Mouse (Mus musculus) adrenal gland, postnatal 36 days (tissue): ENCODE measurements at regions not wholly inside any gene's neighbourhood (a gene's known extent, or its start where the extent isn't known, plus 50 kb on each side); places are given as distances from the start of the nearest gene placed in this dataset.

Source experiments
- DNase-seq, 2 experiments: peaks; one replicate each; pipeline ENCODE4 v3.0.0; 2021; ENCODE audit warnings: mixed read lengths in 1 of 2

DNA sequence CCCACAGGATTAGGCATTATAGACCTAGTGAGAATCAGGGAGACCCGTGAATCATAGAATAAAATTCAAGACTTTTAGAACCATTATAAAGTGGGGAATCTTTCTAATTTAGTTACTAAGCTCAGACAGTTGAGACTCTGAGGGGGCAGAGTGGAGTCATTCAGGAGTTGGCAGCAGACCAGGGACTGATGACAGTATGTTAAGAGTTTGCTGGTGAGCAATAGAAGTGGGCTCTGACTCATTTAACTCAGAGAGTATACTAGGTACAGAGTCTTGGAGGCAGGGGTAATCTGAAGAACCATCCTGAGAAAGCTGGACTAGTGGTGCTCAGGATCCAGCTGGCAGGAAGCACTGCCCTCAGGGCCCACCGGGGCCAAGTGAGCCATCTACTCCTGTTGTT is 184.9 kb upstream of the Npy start:
- peak; percentile 70 to 78 for DNase-seq

- no peak for DNase-seq
Measured at GRCm38 (mm10) chr6:49641256-49641655, 181.3 kb upstream of the Npy start.

GRCm38 (mm10) chr6:49654541-49655130 is 167.9 kb upstream of the Npy start:
- DNase-seq = peak; percentile 11 to 39

DNA sequence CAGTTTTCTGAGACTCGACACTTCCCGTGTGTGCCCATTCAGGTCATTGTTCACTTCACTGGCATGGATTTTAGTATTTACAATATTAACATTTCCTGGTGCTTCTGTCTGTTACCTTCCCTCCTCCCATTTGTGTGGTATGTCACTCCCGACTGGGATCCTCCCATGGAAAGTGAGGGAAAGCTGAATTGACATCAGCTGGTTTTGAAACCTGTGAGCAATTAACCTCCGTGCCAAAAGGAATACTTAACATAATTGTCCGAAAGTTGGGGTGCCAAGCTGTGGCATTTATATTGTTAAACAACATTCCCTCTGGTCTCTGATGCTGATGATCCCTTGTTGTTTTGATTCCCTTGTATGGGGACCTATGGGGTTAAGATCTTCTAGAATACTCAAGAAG is 167.3 kb upstream of the Npy start:
- DNase-seq = no peak

DNA sequence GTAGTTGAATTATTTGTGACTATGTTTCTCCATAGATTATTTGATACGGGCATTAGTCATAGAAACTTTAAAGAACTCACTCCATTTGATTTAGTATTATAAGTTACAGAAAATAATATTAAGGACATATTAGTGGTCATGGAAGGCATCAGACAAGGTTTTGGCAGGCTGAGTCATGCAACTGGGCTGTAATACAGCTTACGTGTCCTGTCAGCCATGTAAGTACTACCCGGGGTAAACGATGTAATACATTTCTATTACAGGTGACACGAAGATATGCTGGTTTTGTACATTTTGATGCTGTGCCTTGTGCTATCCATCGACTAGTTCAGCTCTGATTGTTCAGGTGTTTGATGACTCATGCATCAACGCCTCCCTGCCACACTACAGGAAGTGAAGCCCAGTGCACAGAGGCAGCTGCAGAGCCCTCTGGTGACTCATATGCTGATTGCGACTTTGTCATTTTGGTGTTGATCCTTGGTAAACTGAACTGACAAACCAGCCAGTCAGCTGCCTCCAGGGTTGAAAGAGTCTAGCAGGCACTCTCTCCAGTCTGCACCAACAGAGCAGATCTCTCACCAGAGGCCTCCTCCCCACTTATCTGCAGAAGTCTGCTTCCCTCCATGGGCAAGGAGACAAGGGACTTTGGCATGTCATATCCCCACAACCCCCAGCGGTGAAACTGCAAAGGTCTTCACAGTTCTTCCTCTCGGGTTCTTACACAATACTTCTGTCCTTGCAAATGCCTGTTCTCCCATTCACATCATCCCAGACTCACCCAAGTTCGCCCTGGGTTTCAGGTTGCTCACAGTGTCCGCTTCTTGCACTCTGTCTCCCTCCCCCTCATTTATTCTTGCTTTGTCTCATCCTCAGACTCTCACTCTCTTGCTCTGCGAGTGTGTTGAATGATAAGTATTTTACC is 165.9 kb upstream of the Npy start:
- peak; percentile 28 to 53 for DNase-seq

DNA sequence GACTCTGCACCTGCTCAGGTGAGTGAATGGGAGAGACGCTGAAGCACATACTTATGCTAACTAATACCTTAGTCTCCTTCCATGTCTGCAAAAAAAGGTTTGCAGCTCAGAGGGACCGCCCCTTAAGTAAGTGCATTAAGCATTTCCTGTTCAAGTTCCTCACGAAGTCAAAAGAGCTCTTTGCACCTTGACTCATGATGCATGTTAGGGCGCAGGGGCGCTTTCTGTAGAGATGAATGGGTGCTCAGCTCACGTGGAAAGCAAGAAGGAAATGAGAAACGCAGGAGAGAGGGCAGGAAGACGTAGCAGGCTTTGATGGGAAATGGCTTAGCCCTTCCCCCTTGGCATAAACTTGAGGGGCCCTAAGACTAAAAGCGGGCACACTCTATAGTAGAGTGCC is 164.5 kb upstream of the Npy start:
- no peak for DNase-seq

- DNase-seq = peak; percentile 19 to 47
Measured at GRCm38 (mm10) chr6:49670991-49671390, 151.5 kb upstream of the Npy start.

- DNase-seq = no peak
Measured at GRCm38 (mm10) chr6:49671912-49672311, 150.6 kb upstream of the Npy start.

DNA sequence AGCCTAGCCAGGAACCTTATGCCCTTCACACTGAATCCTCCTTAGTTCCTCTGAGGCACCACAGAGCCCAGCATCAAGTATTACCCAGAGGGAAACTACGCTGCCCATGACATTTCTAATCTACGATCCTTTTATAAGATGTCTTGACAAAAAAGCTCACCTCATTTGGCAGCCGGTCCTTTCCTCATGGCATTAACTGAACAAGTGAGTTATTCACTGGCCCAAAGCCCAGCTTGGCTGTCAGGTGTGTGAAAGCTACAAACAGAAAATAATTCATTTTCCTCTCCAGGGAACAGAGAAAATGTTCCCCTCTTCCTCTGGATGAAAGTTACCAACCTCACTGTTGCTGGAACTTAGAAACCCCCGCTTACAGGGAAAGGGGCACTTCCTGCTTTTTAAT is 135.7 kb upstream of the Npy start:
- no peak for DNase-seq

GRCm38 (mm10) chr6:49692032-49692539 is 130.4 kb upstream of the Npy start:
- DNase-seq = no peak

DNA sequence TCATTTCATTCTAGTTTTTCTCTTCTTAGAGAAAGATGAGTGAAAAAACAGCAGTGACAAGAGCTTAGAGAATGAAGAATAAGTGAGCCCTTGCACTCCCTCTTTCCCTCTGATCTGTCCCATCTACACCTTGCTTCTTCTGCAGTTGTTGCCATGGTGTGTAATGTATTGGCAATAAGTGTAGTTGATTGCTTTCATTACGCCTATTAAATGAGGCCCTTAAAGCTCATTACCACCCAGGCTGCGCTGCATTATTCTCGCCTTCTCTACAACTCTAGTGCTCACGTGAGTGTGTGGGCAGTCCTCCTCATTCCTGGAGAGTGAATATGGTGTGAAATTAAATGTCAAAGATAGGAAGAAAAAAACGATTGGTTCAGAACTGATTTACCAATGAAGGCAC is 127.7 kb upstream of the Npy start:
- DNase-seq = no peak

DNA sequence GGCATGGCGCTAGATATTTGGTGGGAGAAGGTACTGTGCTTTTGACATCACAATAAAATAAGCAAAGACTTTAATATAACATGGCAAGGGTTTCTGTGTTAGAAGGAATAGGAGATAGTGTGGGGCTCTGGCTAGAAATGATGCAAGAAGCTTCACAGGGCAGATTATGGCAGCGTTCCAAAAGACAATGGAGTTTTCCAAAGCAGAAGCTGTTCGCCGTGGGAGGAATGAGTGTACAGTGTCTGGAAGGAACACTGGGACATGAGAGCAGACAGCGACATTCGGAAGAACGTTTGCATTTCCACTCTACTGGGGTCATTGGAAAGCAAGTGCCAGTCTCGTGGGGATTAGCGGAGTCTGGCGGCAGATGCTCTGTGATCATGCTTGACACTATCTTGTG is 125.5 kb upstream of the Npy start:
- no peak for DNase-seq

- DNase-seq = no peak
Measured at GRCm38 (mm10) chr6:49701453-49701852, 121.1 kb upstream of the Npy start.

GRCm38 (mm10) chr6:49712980-49713379 is 109.5 kb upstream of the Npy start:
- no peak for DNase-seq

DNA sequence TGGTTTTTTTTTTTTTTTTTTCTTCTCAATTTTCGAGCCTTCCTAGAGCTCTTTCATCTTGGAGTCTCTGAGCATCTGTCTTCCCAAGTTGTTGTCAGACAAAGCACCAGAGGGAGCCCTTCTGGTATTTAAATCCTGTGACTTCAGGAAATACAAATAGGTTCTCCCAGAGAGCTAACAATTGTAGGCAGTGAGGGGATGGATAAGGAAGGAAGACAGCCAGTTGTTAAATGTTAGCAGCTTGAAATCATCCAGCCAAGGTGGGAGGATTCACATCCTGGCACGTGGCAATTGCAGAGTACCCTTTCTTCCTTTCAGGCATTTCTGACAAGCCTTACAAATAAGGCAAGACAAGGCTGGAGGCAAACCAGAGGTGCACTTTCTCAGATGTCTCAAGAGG is 106.0 kb upstream of the Npy start:
- DNase-seq = peak in 1 of 2 experiments; percentile 2

GRCm38 (mm10) chr6:49716945-49717344 is 105.6 kb upstream of the Npy start:
- no peak for DNase-seq

DNA sequence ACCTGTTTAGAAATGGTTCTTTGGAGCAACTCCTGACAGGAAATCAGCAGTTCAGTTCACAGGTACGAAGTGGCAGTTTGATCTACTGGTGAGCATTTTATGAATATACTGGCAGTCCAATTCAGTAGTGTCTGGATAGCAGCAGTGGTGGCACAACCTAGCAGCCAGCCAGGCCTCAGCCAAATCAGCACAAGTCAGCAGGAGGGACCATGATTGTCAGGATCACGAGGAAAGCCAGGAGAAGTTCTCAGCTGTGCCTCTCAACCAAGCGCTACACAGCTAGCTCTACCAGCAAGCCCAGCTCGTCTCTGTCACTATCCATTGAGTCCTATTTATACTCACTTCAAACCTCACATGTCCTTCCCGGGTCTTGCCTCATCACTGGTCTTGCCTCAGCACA is 89.3 kb upstream of the Npy start:
- peak in 1 of 2 experiments; percentile 38 for DNase-seq

GRCm38 (mm10) chr6:49743157-49743556 is 79.4 kb upstream of the Npy start:
- DNase-seq = no peak

GRCm38 (mm10) chr6:49745301-49745700 is 77.2 kb upstream of the Npy start:
- no peak for DNase-seq

GRCm38 (mm10) chr6:49750544-49750943 is 72.0 kb upstream of the Npy start:
- DNase-seq = no peak

DNA sequence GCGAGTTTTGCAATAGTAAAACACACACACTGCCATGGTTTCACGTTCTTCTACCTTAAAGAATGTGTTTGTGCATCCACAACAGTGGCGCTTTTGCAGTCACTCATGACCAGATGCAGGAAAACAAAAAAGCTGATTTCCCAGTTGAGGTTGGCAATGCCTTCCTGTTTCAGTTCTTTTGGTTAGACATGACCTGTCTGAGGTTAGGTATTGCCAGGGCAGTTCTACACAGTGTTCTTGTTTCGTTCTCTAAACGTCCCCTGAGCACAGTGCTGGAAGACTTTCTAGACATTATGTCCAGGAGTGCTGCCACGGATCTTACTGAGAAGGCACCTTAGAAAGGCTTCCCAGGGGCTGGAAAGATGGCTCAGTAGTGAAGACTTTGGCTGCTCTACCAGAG is 62.9 kb upstream of the Npy start:
- no peak for DNase-seq

DNA sequence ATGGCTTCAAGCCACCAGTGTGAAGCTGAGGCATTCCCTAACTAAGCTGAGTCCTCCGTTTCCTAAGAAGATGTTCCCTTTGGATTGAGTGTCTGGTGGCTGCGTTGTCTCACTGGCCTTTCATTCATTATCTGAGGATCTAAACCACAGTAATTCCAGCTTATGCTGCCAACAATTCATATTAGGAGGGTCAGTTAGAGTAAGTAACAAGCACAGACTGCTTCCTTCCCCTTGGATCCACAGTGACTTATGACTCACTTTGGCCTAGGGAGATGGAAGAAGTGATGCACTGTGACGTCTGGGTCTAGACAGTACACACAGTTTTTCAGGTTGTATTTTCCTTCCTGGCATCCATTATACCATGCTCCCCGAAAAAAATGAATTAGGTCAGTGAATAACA is 57.8 kb upstream of the Npy start:
- no peak for DNase-seq

DNA sequence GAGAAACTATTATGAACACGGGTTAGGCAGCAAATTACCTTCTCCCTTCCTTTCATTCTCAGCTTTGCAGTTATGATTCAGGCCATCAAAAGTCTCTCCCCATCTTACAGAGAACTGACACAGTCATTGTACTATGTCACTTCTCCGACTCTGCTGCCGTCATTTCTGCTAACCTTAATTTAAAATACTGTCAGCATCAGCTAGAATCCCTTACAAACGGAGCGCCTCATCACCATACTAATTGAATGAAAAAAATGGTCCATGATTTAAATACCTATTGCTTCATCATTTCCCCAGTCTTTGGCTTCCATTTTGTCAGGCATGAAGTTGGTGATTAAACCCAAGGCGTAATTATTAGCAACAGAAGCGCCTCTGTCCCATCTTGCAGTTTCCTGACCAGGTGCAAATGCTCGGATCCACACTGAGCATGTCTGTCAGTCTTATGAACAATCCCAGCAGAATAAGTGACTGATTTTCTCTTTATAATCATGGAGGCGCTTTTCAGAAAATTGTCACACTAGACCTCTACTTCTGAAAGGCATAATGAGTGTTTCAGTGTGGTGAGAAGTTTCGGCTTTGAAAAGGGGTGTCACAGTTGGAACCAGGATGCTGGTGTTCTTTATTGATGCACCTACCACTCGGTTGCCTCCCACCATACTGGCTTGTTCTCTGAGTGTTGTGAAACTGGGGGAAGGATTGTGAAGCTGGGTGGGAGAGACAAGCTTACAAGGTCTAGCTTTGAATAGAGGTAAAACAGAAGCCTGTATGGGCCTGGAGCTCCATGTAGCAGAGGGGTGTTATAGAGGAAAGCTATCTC is 52.4 kb upstream of the Npy start:
- DNase-seq = no peak
